Mouse (Mus musculus): ENCODE results near the gene Olfr323. TPM values are rescaled to one million over a fixed set of nuclear protein-coding genes. Genes with fewer than 3 reads are reported as not detected.

Gene Olfr323
- total and polyA plus RNA-seq, 3 experiments, result not detected

DNA sequence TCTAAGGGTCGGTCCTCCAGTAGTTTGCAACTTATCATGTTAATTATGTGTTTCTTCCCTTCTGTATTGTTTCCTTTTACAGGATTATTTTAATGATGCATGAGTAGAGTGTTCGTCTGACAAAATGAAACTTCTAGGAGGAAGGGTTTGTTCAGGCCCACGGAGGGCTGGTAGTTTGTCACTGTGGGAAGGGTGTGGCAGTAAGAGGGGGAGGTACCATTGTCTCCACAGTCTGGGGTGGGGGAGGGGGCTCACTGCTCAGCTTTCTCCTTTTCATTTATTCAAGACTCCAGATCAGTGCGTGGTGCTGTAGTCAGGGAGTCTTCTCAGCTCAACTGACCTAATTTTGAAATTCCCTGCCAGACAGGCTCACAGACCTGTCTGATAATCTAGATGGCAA, 4.2 kb downstream of the Olfr323 start:
- TF ChIP-seq MEF2A (IDR thresholded peaks at IDR 0.05; ENCODE audit: borderline replicate concordance, low read depth, low read length), result no peak
- no peak for TF ChIP-seq NRF1 (IDR thresholded peaks at IDR 0.05; ENCODE audit: low read depth, low read length)
- TF ChIP-seq CHD1 (IDR thresholded peaks at IDR 0.05; ENCODE audit: low read depth, low read length), result no peak
- no peak for TF ChIP-seq MAFK (IDR thresholded peaks at IDR 0.05; ENCODE audit: insufficient replicate concordance, low read length)
- no peak for TF ChIP-seq ELF1 (IDR thresholded peaks at IDR 0.05; ENCODE audit: low read depth, low read length)
- no peak for TF ChIP-seq HCFC1 (IDR thresholded peaks at IDR 0.05; ENCODE audit: low read depth, low read length)
- no peak for TF ChIP-seq UBTF (IDR thresholded peaks at IDR 0.05; ENCODE audit: low read depth, low read length)
- TF ChIP-seq E2F4 (IDR thresholded peaks at IDR 0.05; ENCODE audit: insufficient replicate concordance, low read depth, low read length), result no peak
- in situ Hi-C loops (cut with MboI; ENCODE audit: low pct_ligation_motif_present, low pct_unique_long_range_greater_than_20kb, low sequenced_read_pairs), result loop anchor here (25.0 kb wide), 1 partner anchor 689 kb away; no protein-coding TSS in a partner anchor

DNA sequence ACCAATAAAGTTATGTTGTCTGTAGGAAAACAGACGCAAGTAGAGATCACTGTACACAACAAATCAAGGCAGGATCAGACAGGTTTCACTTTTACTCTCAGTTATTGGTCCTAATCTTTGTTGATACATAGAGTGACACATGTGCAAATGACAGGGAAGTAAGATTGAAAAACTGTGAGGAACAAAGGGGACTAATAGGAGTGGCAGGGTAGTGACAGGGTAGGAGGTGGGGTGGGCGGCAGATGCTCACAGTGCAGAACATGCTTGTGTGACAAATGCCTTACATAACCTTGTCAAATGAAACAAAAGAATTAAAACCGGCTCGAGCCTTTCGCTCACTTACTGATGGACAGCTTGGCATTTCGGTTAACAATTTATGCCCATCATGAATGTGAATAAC, 11.5 kb downstream of the Olfr323 start:
- Histone ChIP-seq H3K27ac (ENCODE audit: insufficient read depth, low read depth) (no peak overlapping the region), H3K4me3 (replicated peaks in 1 of 3; ENCODE audit: low read depth in 2 of 3, low read length in 2 of 3, poor library complexity in 1 of 3) (no peak overlapping the region), H3K9me3 (replicated peaks; ENCODE audit: low read length) (no peaks in the 10 kb centered on the region), H3K27me3 (replicated peaks) (peaks cover 98% of the 10 kb centered on the region), H3K4me2 (ENCODE audit: insufficient read depth, low read depth, poor library complexity, severe bottlenecking) (no peak overlapping the region; the same call in 1 of the 2 replicates), H3K4me1 (ENCODE audit: control insufficient read depth in 1 of 2, insufficient read depth in 2 of 2) (no peaks in the 10 kb centered on the region), H3K79me2 (replicated peaks; ENCODE audit: control insufficient read depth, extremely low read depth, insufficient read depth, poor library complexity, severe bottlenecking) (no peaks in the 10 kb centered on the region), H3K36me3 (replicated peaks in 1 of 2; ENCODE audit: control insufficient read depth in 1 of 2, insufficient read depth in 1 of 2, low read length in 1 of 2) (no peaks in the 10 kb centered on the region), H3K9ac (ENCODE audit: insufficient read depth, low read depth) (no peak overlapping the region)
- DNase-seq (ENCODE audit: extremely low read depth), result no peak
- dilution Hi-C loops (cut with MboI; ENCODE audit: extremely low pct_ligation_motif_present, extremely low pct_unique_long_range_greater_than_20kb, low sequenced_read_pairs), result no loop called here
- TF ChIP-seq JUND (conservative IDR thresholded peaks at IDR 0.05; ENCODE audit: low read depth, low read length) (no peak), BHLHE40 (IDR thresholded peaks at IDR 0.05; ENCODE audit: low read depth, low read length) (no peak), POLR2AphosphoS2 (IDR thresholded peaks at IDR 0.05; ENCODE audit: low read depth, low read length) (no peak), ETS1 (conservative IDR thresholded peaks at IDR 0.05; ENCODE audit: low read depth, low read length) (no peak), ZC3H11A (IDR thresholded peaks at IDR 0.05; ENCODE audit: low read depth, low read length) (no peak), TCF12 (IDR thresholded peaks at IDR 0.05; ENCODE audit: low read depth, low read length) (no peak), RAD21 (IDR thresholded peaks at IDR 0.05; ENCODE audit: low read depth, low read length) (no peak), MAZ (IDR thresholded peaks at IDR 0.05; ENCODE audit: low read depth, low read length) (no peak), NELFE (IDR thresholded peaks at IDR 0.05; ENCODE audit: low read depth, low read length) (no peak), GABPA (IDR thresholded peaks at IDR 0.05; ENCODE audit: insufficient replicate concordance, low read depth, low read length) (no peak)
- in situ Hi-C loops (cut with MboI; ENCODE audit: low pct_ligation_motif_present, low pct_unique_long_range_greater_than_20kb, low sequenced_read_pairs), result no loop called here

More for the DNA sequence above, 4.2 kb downstream of the Olfr323 start:
- Histone ChIP-seq H3K4me2 (ENCODE audit: insufficient read depth, low read depth, poor library complexity, severe bottlenecking) (no peak overlapping the region), H3K36me3 (replicated peaks in 1 of 2; ENCODE audit: control insufficient read depth in 1 of 2, insufficient read depth in 1 of 2, low read length in 1 of 2) (no peaks in the 10 kb centered on the region), H3K27ac (ENCODE audit: insufficient read depth, low read depth) (no peak overlapping the region), H3K9ac (ENCODE audit: insufficient read depth, low read depth) (no peak overlapping the region), H3K4me3 (replicated peaks in 1 of 3; ENCODE audit: low read depth in 2 of 3, low read length in 2 of 3, poor library complexity in 1 of 3) (no peak overlapping the region), H3K9me3 (replicated peaks; ENCODE audit: low read length) (no peaks in the 10 kb centered on the region), H3K4me1 (ENCODE audit: control insufficient read depth in 1 of 2, insufficient read depth in 2 of 2) (no peaks in the 10 kb centered on the region), H3K79me2 (replicated peaks; ENCODE audit: control insufficient read depth, extremely low read depth, insufficient read depth, poor library complexity, severe bottlenecking) (no peaks in the 10 kb centered on the region), H3K27me3 (replicated peaks) (peaks cover 94% of the 10 kb centered on the region)
- no peak for DNase-seq (ENCODE audit: extremely low read depth)
- dilution Hi-C loops (cut with MboI; ENCODE audit: extremely low pct_ligation_motif_present, extremely low pct_unique_long_range_greater_than_20kb, low sequenced_read_pairs), result no loop called here

Measured in CH12.LX (cell line).